Mouse (Mus musculus): Measurements from ENCODE around the gene Ugt1a9.

The Ugt1a9 gene

GRCm38 (mm10) chr1:88186325-88186935 lies 115.8 kb downstream of the Ugt1a9 start:
- no peak for DNase-seq

GRCm38 (mm10) chr1:88192136-88192535 lies 121.5 kb downstream of the Ugt1a9 start:
- DNase-seq: no peak

GRCm38 (mm10) chr1:88195687-88196086 lies 125.1 kb downstream of the Ugt1a9 start:
- no peak for DNase-seq

GRCm38 (mm10) chr1:88197443-88197842 lies 126.8 kb downstream of the Ugt1a9 start:
- DNase-seq: no peak

- peak; percentile 47 to 49 for DNase-seq
Observed at GRCm38 (mm10) chr1:88199996-88200395, 129.4 kb downstream of the Ugt1a9 start.

GRCm38 (mm10) chr1:88200456-88200855 lies 129.9 kb downstream of the Ugt1a9 start, which contains the start of gene Ugt1a2:
TSS of gene Ugt1a2 (plus strand) at chr1:88200601.
- DNase-seq: no peak

- peak; percentile 84 to 87 for DNase-seq
Observed at GRCm38 (mm10) chr1:88205294-88205922, 134.8 kb downstream of the Ugt1a9 start, which contains the start of gene Dnajb3. TSS of gene Dnajb3 (minus strand) at chr1:88205782.

GRCm38 (mm10) chr1:88206843-88207479 lies 136.4 kb downstream of the Ugt1a9 start:
- no peak for DNase-seq

- DNase-seq: no peak
Observed at GRCm38 (mm10) chr1:88211812-88212211, 141.2 kb downstream of the Ugt1a9 start, which contains the start of gene Ugt1a1. TSS of gene Ugt1a1 (plus strand) at chr1:88211959.

- DNase-seq: no peak
Observed at GRCm38 (mm10) chr1:88212341-88213045, 141.9 kb downstream of the Ugt1a9 start.

- no peak for DNase-seq
Observed at GRCm38 (mm10) chr1:88213061-88213460, 142.5 kb downstream of the Ugt1a9 start.

- DNase-seq: no peak
Observed at GRCm38 (mm10) chr1:88213766-88214461, 143.3 kb downstream of the Ugt1a9 start.

GRCm38 (mm10) chr1:88214462-88214952 lies 143.9 kb downstream of the Ugt1a9 start:
- DNase-seq: no peak

- no peak for DNase-seq
Observed at GRCm38 (mm10) chr1:88215466-88216380, 145.1 kb downstream of the Ugt1a9 start.

- no peak for DNase-seq
Observed at GRCm38 (mm10) chr1:88216551-88216950, 146.0 kb downstream of the Ugt1a9 start.

GRCm38 (mm10) chr1:88217144-88217543 lies 146.5 kb downstream of the Ugt1a9 start:
- DNase-seq: no peak

GRCm38 (mm10) chr1:88217576-88217975 lies 147.0 kb downstream of the Ugt1a9 start:
- DNase-seq: no peak

GRCm38 (mm10) chr1:88218051-88218450 lies 147.5 kb downstream of the Ugt1a9 start:
- DNase-seq: no peak

GRCm38 (mm10) chr1:88218591-88218990 lies 148.0 kb downstream of the Ugt1a9 start:
- no peak for DNase-seq

GRCm38 (mm10) chr1:88219054-88219453 lies 148.5 kb downstream of the Ugt1a9 start:
- DNase-seq: no peak

GRCm38 (mm10) chr1:88220336-88220735 lies 149.7 kb downstream of the Ugt1a9 start:
- DNase-seq: no peak

Measured in cerebellum, postnatal 36 days (tissue).